Mouse (Mus musculus) testis, postnatal 10 days (tissue): ENCODE data around the gene Gpr1.
A peak's percentile ranks its signal among the peaks of the same experiment; 100 is the strongest.
"Not testable (repeated sequence)": the region's sequence is repeated elsewhere in the genome, so short reads cannot be mapped to it uniquely, and the experiment has no call there.

Source experiments
- DNase-seq: peaks from one replicate; pipeline ENCODE4 v3.0.0; 2021; ENCODE audit warnings: low spot score

Gene Gpr1

DNA sequence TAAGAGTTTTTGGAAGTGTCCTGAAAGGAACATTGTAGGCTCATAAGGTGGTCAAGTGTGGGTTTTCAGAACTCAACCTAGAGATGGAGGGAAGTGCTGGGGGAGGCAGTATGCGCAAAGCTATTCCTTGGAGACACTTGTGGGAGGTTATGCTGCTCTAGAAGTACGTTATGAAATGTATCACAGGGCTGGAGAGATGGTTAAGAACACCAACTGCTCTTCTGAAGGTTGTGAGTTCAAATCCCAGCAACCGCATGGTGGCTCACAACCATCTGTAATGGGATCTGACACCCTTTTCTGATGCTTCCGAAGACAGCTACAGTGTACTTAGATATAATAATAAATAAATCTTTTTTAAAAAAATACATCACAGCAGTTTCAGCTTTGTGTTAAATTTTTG lies 34.2 kb downstream of the Gpr1 start:
- no peak for DNase-seq

DNA sequence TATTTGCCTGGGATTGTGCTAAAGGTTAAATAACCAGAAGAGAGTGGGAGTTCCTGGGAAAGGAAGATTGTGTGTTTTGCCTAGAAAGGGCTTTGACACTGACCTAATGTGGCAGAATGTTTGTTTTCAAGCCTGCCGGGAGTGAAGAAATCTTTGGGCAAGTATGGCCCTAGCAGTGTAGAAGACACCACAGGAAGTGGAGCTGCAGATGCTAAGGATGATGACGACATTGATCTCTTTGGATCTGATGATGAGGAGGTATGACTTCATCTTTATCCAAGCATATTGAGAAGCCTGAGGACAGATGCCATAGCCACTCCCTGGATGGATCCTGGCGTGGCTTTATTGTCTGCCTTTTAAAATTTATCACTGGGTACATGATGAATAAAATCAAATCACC lies 36.0 kb downstream of the Gpr1 start:
- DNase-seq: no peak

DNA sequence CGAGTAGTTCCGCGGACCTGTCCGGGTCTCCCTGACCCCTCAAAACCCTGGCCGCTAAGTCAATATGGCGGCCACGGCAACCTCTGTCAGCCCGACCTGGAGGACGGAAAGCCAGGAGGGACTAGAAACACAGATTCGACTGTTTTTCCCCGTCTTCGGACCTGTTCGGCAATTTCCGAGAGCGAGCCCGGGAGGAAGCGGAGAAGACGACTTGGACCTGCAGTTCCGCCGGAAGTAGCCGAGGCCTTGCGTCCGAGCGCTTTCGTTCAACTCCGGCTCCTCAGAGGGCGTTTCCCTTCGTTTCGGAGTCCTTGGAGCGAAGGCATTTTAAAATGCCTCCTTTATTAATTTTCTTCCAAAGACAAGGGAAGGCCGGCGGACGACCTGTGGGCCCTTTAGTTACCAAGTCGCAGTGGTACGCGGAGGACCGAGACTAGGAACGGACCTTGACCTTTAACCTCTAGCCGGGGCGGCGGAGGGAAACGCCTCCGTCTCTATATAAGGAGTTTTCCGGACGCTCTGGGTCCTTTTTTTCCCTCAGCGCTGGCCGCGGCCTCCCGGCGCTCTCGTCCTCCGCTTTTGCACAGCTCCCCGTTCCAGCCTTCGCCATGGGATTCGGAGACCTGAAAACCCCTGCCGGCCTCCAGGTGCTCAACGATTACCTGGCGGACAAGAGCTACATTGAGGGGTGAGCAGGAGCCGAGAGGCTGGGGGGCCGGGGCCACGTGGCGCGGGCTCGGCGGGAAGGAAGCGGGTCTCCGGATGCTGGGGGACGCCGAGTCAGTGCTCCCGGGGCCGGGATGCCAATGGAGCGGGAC lies 37.5 kb downstream of the Gpr1 start, which contains the start of the genes Eef1b2 and Ndufs1:
Eef1b2 (plus strand) TSS at position 222 of the 818 bp plus-strand sequence.
Ndufs1 (minus strand) TSS at position 230 of the 818 bp plus-strand sequence.
- DNase-seq: peak; percentile 97

DNA sequence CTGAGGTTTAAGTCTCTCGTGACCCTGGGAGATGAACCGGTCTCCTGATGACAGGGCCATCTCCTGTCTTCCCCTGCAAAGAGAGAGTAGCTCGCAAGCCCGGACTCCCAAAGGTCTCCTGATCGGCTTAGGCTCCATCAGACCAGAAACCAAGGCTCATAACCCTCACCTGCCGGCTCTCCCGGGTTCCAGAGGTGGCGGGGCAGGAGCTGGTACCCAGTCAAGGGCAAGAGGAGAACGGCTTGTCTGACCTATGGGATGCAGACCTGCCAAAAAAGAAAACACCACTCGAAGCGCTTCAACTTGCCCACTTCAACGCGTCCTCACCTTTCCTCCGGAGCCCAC lies 38.1 kb downstream of the Gpr1 start:
- DNase-seq: no peak

DNA sequence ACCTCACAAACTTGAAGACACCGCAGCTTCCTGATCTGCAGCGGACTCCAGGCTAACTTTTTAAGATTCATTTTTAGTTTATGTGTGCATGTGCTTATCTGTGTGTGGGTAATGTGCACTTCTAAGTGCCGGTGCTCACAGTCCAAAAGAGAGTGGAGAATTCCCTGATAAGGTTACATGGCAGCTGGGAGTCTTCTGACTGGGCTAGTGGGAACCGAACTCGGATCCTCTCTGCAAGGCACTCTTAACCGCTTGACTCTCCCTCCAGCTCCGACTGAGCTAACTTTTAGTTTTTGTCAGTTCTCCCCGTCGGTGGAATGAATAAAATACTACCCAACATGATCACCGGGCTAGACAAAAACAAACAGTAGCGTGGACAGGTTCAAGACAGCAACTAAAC lies 38.5 kb downstream of the Gpr1 start:
- DNase-seq: peak; percentile 46

DNA sequence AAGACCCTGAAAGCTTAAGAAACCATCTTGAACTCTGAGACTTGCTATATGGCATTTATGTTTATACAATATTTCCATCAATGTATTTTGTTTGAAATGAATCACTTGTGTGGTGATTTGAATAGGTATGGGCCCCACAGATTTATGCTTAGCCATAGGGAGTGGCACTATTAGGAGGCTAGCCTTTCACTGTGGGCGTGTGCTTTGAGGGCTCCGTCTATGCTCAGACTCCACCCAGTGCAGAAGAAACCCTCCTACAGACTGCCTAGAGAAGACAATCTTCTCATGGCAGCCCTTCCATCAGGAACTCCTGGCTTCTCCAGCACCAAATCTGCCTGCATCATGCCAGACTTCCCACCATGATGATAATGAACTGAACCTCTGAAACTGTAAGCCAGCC lies 45.7 kb downstream of the Gpr1 start:
- no peak for DNase-seq

DNA sequence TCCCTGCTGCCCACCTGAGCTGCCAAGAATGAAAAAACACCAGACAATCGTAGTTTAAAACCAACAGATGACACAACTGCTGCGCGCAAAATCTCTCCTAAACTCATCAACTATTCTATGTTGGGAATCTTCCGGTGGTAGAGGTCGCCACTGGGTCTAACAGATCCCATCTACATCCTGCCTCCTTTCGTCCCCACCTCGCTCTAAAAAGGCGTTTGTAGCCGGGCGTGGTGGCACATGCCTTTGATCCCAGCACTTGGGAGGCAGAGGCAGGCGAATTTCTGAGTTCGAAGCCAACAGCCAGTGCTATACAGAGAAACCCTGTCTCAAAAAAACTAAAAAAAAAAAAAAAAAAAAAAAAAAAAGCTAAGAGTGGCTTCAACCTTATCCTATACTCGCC lies 74.1 kb downstream of the Gpr1 start:
- no peak for DNase-seq

DNA sequence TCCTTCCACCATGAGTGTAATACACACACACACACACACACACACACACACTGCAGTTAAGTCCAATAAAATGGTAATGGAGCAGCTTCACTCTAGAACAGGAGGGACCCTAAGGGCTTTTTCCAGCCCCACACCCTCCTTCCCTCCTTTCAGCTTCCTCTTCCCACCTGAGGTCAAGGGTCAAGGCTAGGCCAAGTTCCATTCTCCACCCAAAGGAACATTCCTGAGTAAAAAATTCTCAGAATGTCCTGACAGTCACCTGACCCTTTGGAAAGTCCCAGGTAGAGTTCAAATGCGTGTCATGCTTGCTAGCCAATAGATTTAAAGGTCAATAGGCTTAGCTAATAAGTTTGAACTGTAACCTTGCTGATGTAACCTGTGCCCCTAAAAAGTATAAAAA lies 75.8 kb downstream of the Gpr1 start:
- not testable (repeated sequence) for DNase-seq

DNA sequence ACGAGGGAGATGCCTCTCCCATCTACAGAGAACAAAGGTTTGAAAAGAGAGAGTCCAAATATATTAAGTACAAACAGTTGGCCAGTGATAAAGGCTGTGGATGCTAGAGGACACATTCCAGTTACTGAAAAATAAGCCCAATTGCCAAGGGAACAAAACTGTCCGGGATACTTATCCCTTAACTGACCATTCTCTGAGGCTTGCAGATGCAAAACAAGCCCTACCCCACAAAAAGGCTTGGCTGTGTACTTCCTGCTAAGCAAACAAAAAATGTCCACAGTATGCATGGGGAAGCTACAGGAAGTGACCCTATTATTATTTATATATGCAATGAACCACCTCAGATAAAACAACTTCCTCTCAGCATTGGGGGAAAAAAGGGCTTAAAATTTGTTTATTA lies 76.4 kb downstream of the Gpr1 start:
- DNase-seq: no peak

DNA sequence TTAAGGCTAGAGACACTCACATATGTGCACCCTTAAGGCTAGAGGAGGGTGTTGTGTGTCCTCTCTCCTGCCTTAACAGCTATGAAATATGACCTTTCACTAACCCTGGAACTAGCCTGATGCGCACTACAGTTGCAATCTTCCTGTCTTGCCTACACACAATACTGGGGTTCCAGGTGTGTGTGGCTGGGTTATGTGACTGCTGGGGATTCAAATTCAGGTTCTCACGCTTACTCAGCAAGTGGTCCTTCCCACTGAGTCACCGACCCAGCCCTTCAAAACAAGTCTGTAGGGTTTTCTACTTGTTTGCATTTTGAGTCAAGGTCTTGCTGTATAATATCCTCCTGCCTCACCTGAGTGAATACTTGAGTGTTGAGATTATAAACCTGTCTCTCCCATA lies 79.8 kb downstream of the Gpr1 start:
- no peak for DNase-seq
